Mouse (Mus musculus): ENCODE measurements around the gene Ski. TPM values are rescaled to one million over a fixed set of nuclear protein-coding genes. Genes with fewer than 3 reads are reported as not detected.

Gene Ski
- total RNA-seq, 2 experiments from 2014 or later = 48.6 to 50.2 TPM

Other genes starting within 250 kb of the Ski start
- under 1 TPM in 1 of 2 experiments, not detected in 1; 0.28 TPM for gene Plch2, start 165.8 kb downstream of the Ski start, total RNA-seq (2021)
- gene Pex10, start 155.6 kb downstream of the Ski start, total RNA-seq (2021) = 10 to 100 TPM; 20.7 to 22.0 TPM
- gene Rer1, start 136.2 kb downstream of the Ski start, total RNA-seq (2021) = 10 to 100 TPM; 72.0 to 75.8 TPM
- gene Morn1, start 136.0 kb downstream of the Ski start, total RNA-seq (2021) = 1 to 10 TPM; 1.0 to 2.3 TPM
- 10 to 100 TPM; 19.2 to 20.3 TPM for gene Faap20, start 27.2 kb upstream of the Ski start, total RNA-seq (2021)
- 1 to 10 TPM; 3.6 to 4.8 TPM for gene Prkcz, start 138.8 kb upstream of the Ski start, total RNA-seq (2021)
- gene Gabrd, start 175.5 kb upstream of the Ski start, total RNA-seq (2021) = not detected
- gene Cfap74, start 186.6 kb upstream of the Ski start, total RNA-seq (2021) = under 1 TPM in 1 of 2 experiments, not detected in 1; 0.31 TPM
- 1 to 10 TPM; 4.8 to 6.4 TPM for gene Tmem52, start 246.5 kb upstream of the Ski start, total RNA-seq (2021)